9 mouse cellular contexts compared by ENCODE assay signal in the genomic region with DNA sequence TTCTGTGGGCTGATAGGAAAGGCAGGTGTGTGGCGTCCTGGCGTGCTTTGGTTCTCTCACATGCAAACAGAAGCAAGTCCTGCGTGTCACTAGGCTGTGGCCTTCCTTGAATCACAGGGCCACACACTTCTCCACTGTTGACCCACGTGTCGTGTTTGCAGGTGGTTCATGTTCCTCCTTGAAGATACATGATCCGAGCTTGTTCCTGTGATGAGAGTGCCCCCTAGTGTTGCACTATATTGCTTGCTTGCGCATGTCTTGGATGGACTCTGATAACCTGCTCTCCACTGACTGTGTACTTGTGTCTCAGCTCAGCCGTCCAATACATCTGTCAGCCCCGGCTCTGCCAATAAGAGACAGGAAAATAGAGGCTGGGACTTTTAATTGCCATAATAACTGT. TPM values are rescaled to one million over a fixed set of nuclear protein-coding genes. Genes with fewer than 3 reads are reported as not detected.
A peak's percentile ranks its signal among the peaks of the same experiment; 100 is the strongest.
DNase-seq lines count a peak whose midpoint lies in the region; ATAC-seq and TF ChIP-seq lines count a peak whose summit lies in the region.
"Had no signal": no experiment of that assay in that cellular context is flagged by ENCODE, and none has a peak within 500 bp of the region (broad histone marks: within the 10 kb centered on the region; RNA-seq: fewer than 3 reads in every experiment).

No protein-coding gene starts in this region.

- 0 out of 2 replicates have a peak, but pooled peaks cover under 1% of the 10 kb centered on the region for H3K79me2 ChIP-seq in heart, adult 2 months (replicated peaks; ENCODE audit: control insufficient read depth, insufficient read depth, low read length)

- H3K27ac ChIP-seq in heart, adult 2 months = no peak overlapping the region
- H3K27ac ChIP-seq in heart, embryonic 12.5 days (ENCODE audit: poor library complexity, severe bottlenecking) = no peak overlapping the region
- no peak overlapping the region for H3K27ac ChIP-seq in intestine, postnatal 0 days (ENCODE audit: low read depth, low read length)
- H3K27ac ChIP-seq in midbrain, embryonic 16.5 days (ENCODE audit: low read length) = no peak overlapping the region

- intact Hi-C loops in heart, adult 2 months (cut with DNase I) = loop anchor here (1.0 to 10.0 kb wide), 3 partner anchors 24 to 300 kb away; no protein-coding TSS in a partner anchor
- intact Hi-C loops in left cerebral cortex, postnatal 36 days (cut with DNase I) = loop anchor here (2.0 to 10.0 kb wide), 2 partner anchors 102 to 300 kb away; no protein-coding TSS in a partner anchor

- no peaks in the 10 kb centered on the region for H3K9me3 ChIP-seq in heart, embryonic 12.5 days (replicated peaks)
- no peaks in the 10 kb centered on the region for H3K9me3 ChIP-seq in intestine, postnatal 0 days (ENCODE audit: control insufficient read depth)
- no peaks in the 10 kb centered on the region for H3K9me3 ChIP-seq in midbrain, embryonic 16.5 days (replicated peaks; ENCODE audit: control insufficient read depth, low read length, poor library complexity, severe bottlenecking)

- peak; percentile 91 for TF ChIP-seq EP300 in heart, adult 2 months (IDR thresholded peaks at IDR 0.05; ENCODE audit: insufficient read depth, low read depth, low read length)

- DNase-seq in heart, adult 2 months = peak; percentile 69 to 77
- DNase-seq in cerebellum, postnatal 10 days = peak; percentile 90 to 95
- DNase-seq in frontal cortex, postnatal 36 days (ENCODE audit: low spot score in 2 of 2) = peak; percentile 77 to 91
- DNase-seq in left cerebral cortex, postnatal 36 days (ENCODE audit: low spot score in 2 of 2) = peak; percentile 66 to 72
- peak; percentile 93 for DNase-seq in splenic B cell, adult 2 months (ENCODE audit: low read depth, low spot score)

- H3K4me3 ChIP-seq in heart, adult 2 months = no peak overlapping the region
- no peak overlapping the region for H3K4me3 ChIP-seq in heart, embryonic 12.5 days
- no peak overlapping the region for H3K4me3 ChIP-seq in intestine, postnatal 0 days (ENCODE audit: low read depth, low read length)
- H3K4me3 ChIP-seq in midbrain, embryonic 16.5 days (ENCODE audit: low read depth, low read length) = no peak overlapping the region

- H3K27me3 ChIP-seq in heart, adult 2 months (ENCODE audit: control insufficient read depth, insufficient read depth, low read length) = no peaks in the 10 kb centered on the region
- no peaks in the 10 kb centered on the region for H3K27me3 ChIP-seq in heart, embryonic 12.5 days (replicated peaks)
- no peaks in the 10 kb centered on the region for H3K27me3 ChIP-seq in intestine, postnatal 0 days (replicated peaks; ENCODE audit: control insufficient read depth, insufficient read depth, low read length)
- H3K27me3 ChIP-seq in midbrain, embryonic 16.5 days (ENCODE audit: control insufficient read depth, insufficient read depth, low read depth, low read length) = no peaks in the 10 kb centered on the region
- no peaks in the 10 kb centered on the region for H3K27me3 ChIP-seq in splenic B cell, adult 2 months (ENCODE audit: control insufficient read depth, insufficient read depth, low read length, poor library complexity, severe bottlenecking)

- H3K9ac ChIP-seq in heart, adult 2 months (ENCODE audit: low read depth, low read length) = no peak overlapping the region
- no peak overlapping the region for H3K9ac ChIP-seq in heart, embryonic 12.5 days
- no peak overlapping the region for H3K9ac ChIP-seq in intestine, postnatal 0 days (ENCODE audit: low read depth, low read length)
- no peak overlapping the region for H3K9ac ChIP-seq in midbrain, embryonic 16.5 days (ENCODE audit: low read depth, low read length)

- no peak for ATAC-seq in heart, embryonic 12.5 days (ENCODE audit: insufficient number of reproducible peaks, low FRiP score)
- peak; percentile 58 for ATAC-seq in intestine, postnatal 0 days
- ATAC-seq in midbrain, embryonic 16.5 days = peak; percentile 37; the same call in 1 of the 2 replicates

- no peak overlapping the region for H3K4me2 ChIP-seq in heart, embryonic 12.5 days
- no peak overlapping the region for H3K4me2 ChIP-seq in intestine, postnatal 0 days (replicated peaks; ENCODE audit: low read depth)
- no peak overlapping the region for H3K4me2 ChIP-seq in midbrain, embryonic 16.5 days (ENCODE audit: low read length)

- no peaks in the 10 kb centered on the region for H3K36me3 ChIP-seq in heart, adult 2 months (ENCODE audit: control insufficient read depth, insufficient read depth, low read length)
- peaks cover 94% of the 10 kb centered on the region for H3K36me3 ChIP-seq in heart, embryonic 12.5 days
- H3K36me3 ChIP-seq in intestine, postnatal 0 days (ENCODE audit: control insufficient read depth, insufficient read depth) = peaks cover 77% of the 10 kb centered on the region
- H3K36me3 ChIP-seq in midbrain, embryonic 16.5 days (ENCODE audit: control insufficient read depth, insufficient read depth, low read length) = peaks cover 10% of the 10 kb centered on the region
- H3K36me3 ChIP-seq in splenic B cell, adult 2 months (ENCODE audit: control insufficient read depth, insufficient read depth, low read length, poor library complexity, severe bottlenecking) = peaks cover 3% of the 10 kb centered on the region

- TF ChIP-seq CTCF in heart, adult 2 months (IDR thresholded peaks at IDR 0.05) = peak; percentile 92
- TF ChIP-seq CTCF in intestine, postnatal 0 days (IDR thresholded peaks at IDR 0.05; ENCODE audit: low read depth) = peak; percentile 99

- H3K4me1 ChIP-seq in heart, adult 2 months (ENCODE audit: control insufficient read depth, insufficient read depth, low read length) = peaks cover 7% of the 10 kb centered on the region
- 0 out of 2 replicates have a peak, but pooled peaks cover 8% of the 10 kb centered on the region for H3K4me1 ChIP-seq in heart, embryonic 12.5 days (replicated peaks)
- no peaks in the 10 kb centered on the region for H3K4me1 ChIP-seq in intestine, postnatal 0 days (replicated peaks; ENCODE audit: control insufficient read depth, insufficient read depth, low read length)
- peaks cover 5% of the 10 kb centered on the region for H3K4me1 ChIP-seq in midbrain, embryonic 16.5 days (ENCODE audit: control insufficient read depth, insufficient read depth, low read length)

- no peak for TF ChIP-seq POLR2A in heart, adult 2 months (IDR thresholded peaks at IDR 0.05; ENCODE audit: insufficient read depth, low read depth, low read length)

- 25% methylated on average over 9 of the region's 9 CpGs for WGBS in heart, adult 2 months
- WGBS in heart, embryonic 12.5 days = 47% methylated on average over 9 of the region's 9 CpGs
- WGBS in intestine, postnatal 0 days = 26% methylated on average over 9 of the region's 9 CpGs
- WGBS in midbrain, embryonic 16.5 days = 40% methylated on average over 9 of the region's 9 CpGs

RNA-seq across cellular contexts. Expression of a gene that starts 25.3 kb away (rescaled TPM):
- not detected for total RNA-seq in heart, adult 2 months (2021)
- 0.04 TPM in 1 of 2 replicates, not detected in the other for polyA plus RNA-seq in heart, adult 2 months (2012; rRNA removed)
- polyA plus RNA-seq in heart, embryonic 12.5 days (2016; fragmentation: Nextera tagmentation; extraction: Ambion mirVana) = 0.08 TPM in 1 of 2 replicates, not detected in the other
- 0.12 and 0.18 TPM in 2 replicates for polyA plus RNA-seq in intestine, postnatal 0 days (2015; fragmentation: Nextera tagmentation; extraction: Ambion mirVana)
- total RNA-seq in left cerebral cortex, postnatal 36 days (2021) = not detected
- polyA plus RNA-seq in midbrain, embryonic 16.5 days (2015; fragmentation: Nextera tagmentation; extraction: Ambion mirVana) = 0.14 and 0.18 TPM in 2 replicates
- total RNA-seq: ES-E14 had no signal
